Comparison of ENCODE assay signal across 11 mouse cellular contexts in genomic region chr16:23165441-23165840, GRCm38 (mm10). TPM values are rescaled to one million over a fixed set of nuclear protein-coding genes. Genes with fewer than 3 reads are reported as not detected.
DNase-seq lines count a peak whose midpoint lies in the region; ATAC-seq and TF ChIP-seq lines count a peak whose summit lies in the region.
"Had no signal": no experiment of that assay in that cellular context is flagged by ENCODE, and none has a peak within 500 bp of the region (broad histone marks: within the 10 kb centered on the region; RNA-seq: fewer than 3 reads in every experiment).

No protein-coding gene starts in this region.

- no peak for DNase-seq in left cerebral cortex, adult 2 months (ENCODE audit: extremely low spot score in 1 of 2, low spot score in 2 of 2)
- DNase-seq in left cerebral cortex, adult 9 months (ENCODE audit: low spot score in 2 of 2), result no peak
- peak; percentile 65 to 83 for DNase-seq in CD8-positive naive resting alpha-beta T cell, adult 2 months (ENCODE audit: low read depth in 2 of 2, low spot score in 2 of 2)
- peak; percentile 3 for DNase-seq in brain, embryonic 14.5 days (ENCODE audit: low read depth)
- DNase-seq in stomach, postnatal 0 days (ENCODE audit: low spot score), result no peak
- no peak for DNase-seq in left cerebral cortex, postnatal 10 days (ENCODE audit: extremely low spot score in 1 of 2, low spot score in 2 of 2)
- DNase-seq: gastrocnemius, postnatal 36 days; layer of hippocampus, adult 9-11 months had no signal

- H3K27ac ChIP-seq in left cerebral cortex, adult 2 months, result no peak overlapping the region
- H3K27ac ChIP-seq in stomach, postnatal 0 days (replicated peaks), result no peak overlapping the region
- no peak overlapping the region for H3K27ac ChIP-seq in heart, embryonic 12.5 days (ENCODE audit: poor library complexity, severe bottlenecking)
- H3K27ac ChIP-seq: hindbrain, embryonic 13.5 days had no signal

- no peak overlapping the region for H3K4me3 ChIP-seq in left cerebral cortex, adult 2 months
- no peak overlapping the region for H3K4me3 ChIP-seq in stomach, postnatal 0 days (ENCODE audit: low read depth, low read length)
- H3K4me3 ChIP-seq in heart, embryonic 12.5 days, result no peak overlapping the region
- H3K4me3 ChIP-seq: hindbrain, embryonic 13.5 days had no signal

- H3K36me3 ChIP-seq in stomach, postnatal 0 days (ENCODE audit: control insufficient read depth, insufficient read depth, low read length), result no peaks in the 10 kb centered on the region
- H3K36me3 ChIP-seq in heart, embryonic 12.5 days, result no peaks in the 10 kb centered on the region
- H3K36me3 ChIP-seq: hindbrain, embryonic 13.5 days had no signal

- ATAC-seq in stomach, postnatal 0 days (ENCODE audit: low FRiP score, low TSS enrichment), result no peak
- ATAC-seq in heart, embryonic 12.5 days (ENCODE audit: insufficient number of reproducible peaks, low FRiP score), result no peak
- no peak for ATAC-seq in erythroblast, adult 5-6 weeks (replicated peaks; ENCODE audit: low FRiP score, poor library complexity, severe bottlenecking)

- H3K9ac ChIP-seq in stomach, postnatal 0 days (ENCODE audit: low read length), result no peak overlapping the region
- no peak overlapping the region for H3K9ac ChIP-seq in heart, embryonic 12.5 days
- H3K9ac ChIP-seq: hindbrain, embryonic 13.5 days had no signal

- WGBS in stomach, postnatal 0 days, result 72% methylated on average over 9 of the region's 9 CpGs
- 63% methylated on average over 9 of the region's 9 CpGs for WGBS in heart, embryonic 12.5 days

- H3K27me3 ChIP-seq in stomach, postnatal 0 days (ENCODE audit: control insufficient read depth, insufficient read depth, low read length), result no peaks in the 10 kb centered on the region
- H3K27me3 ChIP-seq in heart, embryonic 12.5 days (replicated peaks), result no peaks in the 10 kb centered on the region
- H3K27me3 ChIP-seq: hindbrain, embryonic 13.5 days had no signal

- no peak for TF ChIP-seq POLR2A in brain, embryonic 14.5 days (IDR thresholded peaks at IDR 0.05; ENCODE audit: borderline replicate concordance, extremely low read depth, insufficient read depth, insufficient read length, poor library complexity, severe bottlenecking)

- peak; percentile 4; the same call in 1 of the 2 replicates for TF ChIP-seq CTCF in left cerebral cortex, adult 2 months (IDR thresholded peaks at IDR 0.05)
- no peak for TF ChIP-seq CTCF in brain, embryonic 14.5 days (IDR thresholded peaks at IDR 0.05; ENCODE audit: borderline replicate concordance, extremely low read depth, insufficient read depth, insufficient read length)
- TF ChIP-seq CTCF in stomach, postnatal 0 days (IDR thresholded peaks at IDR 0.05; ENCODE audit: low read depth), result 0 out of 2 replicates have a peak, but pooled peaks have one; percentile 12

- no peaks in the 10 kb centered on the region for H3K4me1 ChIP-seq in stomach, postnatal 0 days (replicated peaks; ENCODE audit: control insufficient read depth, insufficient read depth)
- peaks cover 5% of the 10 kb centered on the region for H3K4me1 ChIP-seq in heart, embryonic 12.5 days (replicated peaks)
- H3K4me1 ChIP-seq: hindbrain, embryonic 13.5 days had no signal

- intact Hi-C loops in left cerebral cortex, adult 2 months (cut with DNase I), result no loop called here
- intact Hi-C loops in left cerebral cortex, postnatal 10 days (cut with DNase I), result no loop called here

- no peak overlapping the region for H3K4me2 ChIP-seq in stomach, postnatal 0 days (replicated peaks; ENCODE audit: low read depth)
- no peak overlapping the region for H3K4me2 ChIP-seq in heart, embryonic 12.5 days
- H3K4me2 ChIP-seq: hindbrain, embryonic 13.5 days had no signal

- TF ChIP-seq EP300 in stomach, postnatal 0 days (optimal IDR thresholded peaks at IDR 0.05), result no peak

- H3K9me3 ChIP-seq in stomach, postnatal 0 days (ENCODE audit: control insufficient read depth, low read length), result no peaks in the 10 kb centered on the region
- H3K9me3 ChIP-seq in heart, embryonic 12.5 days (replicated peaks), result no peaks in the 10 kb centered on the region
- H3K9me3 ChIP-seq: hindbrain, embryonic 13.5 days had no signal

RNA-seq across cellular contexts. Expression of gene Adipoq, which starts 19.1 kb away (rescaled TPM):
- total RNA-seq in left cerebral cortex, adult 2 months (2021), result not detected
- 0.08 and 0.09 TPM in 2 replicates for polyA plus RNA-seq in brain, embryonic 14.5 days (2012; rRNA removed)
- polyA plus RNA-seq in stomach, postnatal 0 days (2015; fragmentation: Nextera tagmentation; extraction: Ambion mirVana), result not detected in 2 replicates
- not detected for total RNA-seq in left cerebral cortex, postnatal 10 days (2021)
- polyA plus RNA-seq in heart, embryonic 12.5 days (2016; fragmentation: Nextera tagmentation; extraction: Ambion mirVana), result 0.18 TPM in 1 of 2 replicates, not detected in the other
- 4.4 TPM in 1 of 2 replicates, not detected in the other for total RNA-seq in erythroblast, adult 5-6 weeks (2015; ENCODE audit: low replicate concordance)
- not detected in 2 replicates for total RNA-seq in erythroblast, adult 5-6 weeks (2017; ENCODE audit: low replicate concordance)
- polyA plus RNA-seq: hindbrain, embryonic 13.5 days had no signal

RNA-seq across cellular contexts. Expression of gene Rfc4, which starts 37.9 kb away (rescaled TPM):
- total RNA-seq in left cerebral cortex, adult 2 months (2021), result 1 to 10 TPM; 4.1 to 6.6 TPM
- 3.0 and 6.3 TPM in 2 replicates for polyA plus RNA-seq in brain, embryonic 14.5 days (2012; rRNA removed)
- 35.9 and 38.0 TPM in 2 replicates for polyA plus RNA-seq in stomach, postnatal 0 days (2015; fragmentation: Nextera tagmentation; extraction: Ambion mirVana)
- total RNA-seq in left cerebral cortex, postnatal 10 days (2021), result 1 to 10 TPM; 5.9 to 8.4 TPM
- polyA plus RNA-seq in heart, embryonic 12.5 days (2016; fragmentation: Nextera tagmentation; extraction: Ambion mirVana), result 95.0 and 106 TPM in 2 replicates
- 51.0 and 64.0 TPM in 2 replicates for total RNA-seq in erythroblast, adult 5-6 weeks (2015; ENCODE audit: low replicate concordance)
- total RNA-seq in erythroblast, adult 5-6 weeks (2017; ENCODE audit: low replicate concordance), result 20.4 and 27.0 TPM in 2 replicates

RNA-seq across cellular contexts. Expression of gene Eif4a2, which starts 58.2 kb away (rescaled TPM):
- total RNA-seq in left cerebral cortex, adult 2 months (2021), result 100 to 1,000 TPM; 838 to 905 TPM
- polyA plus RNA-seq in brain, embryonic 14.5 days (2012; rRNA removed), result 618 and 643 TPM in 2 replicates
- 99.0 and 107 TPM in 2 replicates for polyA plus RNA-seq in stomach, postnatal 0 days (2015; fragmentation: Nextera tagmentation; extraction: Ambion mirVana)
- total RNA-seq in left cerebral cortex, postnatal 10 days (2021), result 100 to 1,000 TPM; 767 to 770 TPM
- polyA plus RNA-seq in heart, embryonic 12.5 days (2016; fragmentation: Nextera tagmentation; extraction: Ambion mirVana), result 195 and 209 TPM in 2 replicates
- total RNA-seq in erythroblast, adult 5-6 weeks (2015; ENCODE audit: low replicate concordance), result 120 and 145 TPM in 2 replicates
- 151 and 206 TPM in 2 replicates for total RNA-seq in erythroblast, adult 5-6 weeks (2017; ENCODE audit: low replicate concordance)

RNA-seq across cellular contexts. Expression of gene St6gal1, which starts 59.1 kb away (rescaled TPM):
- 10 to 100 TPM; 16.5 to 18.7 TPM for total RNA-seq in left cerebral cortex, adult 2 months (2021)
- 31.5 and 35.7 TPM in 2 replicates for polyA plus RNA-seq in brain, embryonic 14.5 days (2012; rRNA removed)
- polyA plus RNA-seq in stomach, postnatal 0 days (2015; fragmentation: Nextera tagmentation; extraction: Ambion mirVana), result 7.7 and 7.9 TPM in 2 replicates
- total RNA-seq in left cerebral cortex, postnatal 10 days (2021), result 10 to 100 TPM; 10.3 to 12.0 TPM
- polyA plus RNA-seq in heart, embryonic 12.5 days (2016; fragmentation: Nextera tagmentation; extraction: Ambion mirVana), result 18.9 and 21.9 TPM in 2 replicates
- total RNA-seq in erythroblast, adult 5-6 weeks (2015; ENCODE audit: low replicate concordance), result 0.77 and 0.84 TPM in 2 replicates
- 1.1 and 1.4 TPM in 2 replicates for total RNA-seq in erythroblast, adult 5-6 weeks (2017; ENCODE audit: low replicate concordance)

Comparison
In these comparisons a context has a peak if more than half of its experiments do, and no peak if none do; other contexts are left out.
1. DNase-seq: peak in CD8-positive naive resting alpha-beta T cell, adult 2 months (2 of 2) and brain, embryonic 14.5 days (single experiment); none in left cerebral cortex, adult 2 months (0 of 2), left cerebral cortex, adult 9 months (0 of 2), stomach, postnatal 0 days (single experiment) and left cerebral cortex, postnatal 10 days (0 of 2).